Mouse (Mus musculus): ENCODE data around the gene Otulin. TPM values are rescaled to one million over a fixed set of nuclear protein-coding genes. Genes with fewer than 3 reads are reported as not detected.
A peak's percentile ranks its signal among the peaks of the same experiment; 100 is the strongest.

Otulin gene
- polyA plus RNA-seq, 1 experiment = 29.0 TPM

- no peaks in the 10 kb centered on the region for H3K27me3 ChIP-seq (replicated peaks; ENCODE audit: control insufficient read depth, insufficient read depth, low read length)
Measured at GRCm38 (mm10) chr15:27564106-27565100, 66.1 kb downstream of the Otulin start.

GRCm38 (mm10) chr15:27560315-27560714 lies 70.2 kb downstream of the Otulin start:
- Histone ChIP-seq H3K27me3 (replicated peaks; ENCODE audit: control insufficient read depth, insufficient read depth, low read length) (no peaks in the 10 kb centered on the region), H3K4me1 (ENCODE audit: control insufficient read depth, insufficient read depth, low read length) (no peaks in the 10 kb centered on the region), H3K36me3 (ENCODE audit: control insufficient read depth, insufficient read depth, low read length) (no peaks in the 10 kb centered on the region), H3K4me3 (ENCODE audit: insufficient read depth, low read depth, low read length) (no peak overlapping the region), H3K27ac (ENCODE audit: insufficient read depth, low read depth, low read length) (no peak overlapping the region)
- WGBS = 62% methylated on average over 11 of the region's 11 CpGs
- no peak for TF ChIP-seq POLR2A (IDR thresholded peaks at IDR 0.05; ENCODE audit: low read depth, low read length)
- no peak for TF ChIP-seq CTCF (conservative IDR thresholded peaks at IDR 0.05; ENCODE audit: insufficient read depth, insufficient read length, low read depth, low read length)
- DNase-seq = peak; percentile 31

More at GRCm38 (mm10) chr15:27564106-27565100, 66.1 kb downstream of the Otulin start:
- WGBS = 90% methylated on average over 14 of the region's 14 CpGs
- no peak for DNase-seq
- H3K4me1 ChIP-seq (ENCODE audit: control insufficient read depth, insufficient read depth, low read length) = no peaks in the 10 kb centered on the region
- H3K4me3 ChIP-seq (ENCODE audit: insufficient read depth, low read depth, low read length) = no peak overlapping the region
- no peaks in the 10 kb centered on the region for H3K36me3 ChIP-seq (ENCODE audit: control insufficient read depth, insufficient read depth, low read length)
- H3K27ac ChIP-seq (ENCODE audit: insufficient read depth, low read depth, low read length) = no peak overlapping the region
- TF ChIP-seq POLR2A (IDR thresholded peaks at IDR 0.05; ENCODE audit: low read depth, low read length) (no peak), CTCF (conservative IDR thresholded peaks at IDR 0.05; ENCODE audit: insufficient read depth, insufficient read length, low read depth, low read length) (no peak)

DNA sequence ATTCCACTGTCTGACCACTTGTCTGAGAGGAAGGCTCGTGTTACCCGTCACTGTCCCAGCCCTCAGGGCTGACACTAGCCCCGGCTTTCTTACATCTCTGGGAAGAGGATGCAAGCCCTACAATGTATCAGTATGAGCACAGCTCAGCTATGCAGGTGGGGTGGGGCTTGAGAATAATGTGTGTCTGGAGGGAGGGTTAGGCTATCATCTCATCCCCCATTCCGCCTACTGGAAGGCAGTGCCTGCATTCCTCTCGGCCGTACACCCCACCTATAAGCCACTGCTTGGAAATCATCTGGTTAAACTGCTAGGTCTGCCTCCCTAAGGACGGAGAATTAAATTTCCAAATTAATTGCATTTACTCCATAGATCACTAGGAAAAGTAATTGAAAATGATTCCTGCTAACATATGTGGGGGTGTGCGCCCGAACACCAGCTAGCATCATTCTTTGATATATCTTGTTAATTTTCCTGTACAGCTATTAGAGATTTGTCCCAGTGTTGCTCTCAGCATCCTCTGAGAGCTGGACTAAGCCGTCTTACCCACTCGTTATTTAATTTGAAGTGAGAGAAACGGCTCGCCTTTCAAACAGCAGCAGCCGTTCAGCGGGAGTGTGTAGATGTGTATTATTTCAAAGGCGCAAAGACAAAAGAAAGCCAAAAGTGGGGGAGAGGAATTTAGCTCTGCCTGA lies 71.9 kb downstream of the Otulin start:
- 58% methylated on average over 16 of the region's 16 CpGs for WGBS
- TF ChIP-seq POLR2A (IDR thresholded peaks at IDR 0.05; ENCODE audit: low read depth, low read length) = no peak
- TF ChIP-seq CTCF (conservative IDR thresholded peaks at IDR 0.05; ENCODE audit: insufficient read depth, insufficient read length, low read depth, low read length) = no peak
- no peak overlapping the region for H3K27ac ChIP-seq (ENCODE audit: insufficient read depth, low read depth, low read length)
- no peak overlapping the region for H3K4me3 ChIP-seq (ENCODE audit: insufficient read depth, low read depth, low read length)
- no peaks in the 10 kb centered on the region for H3K36me3 ChIP-seq (ENCODE audit: control insufficient read depth, insufficient read depth, low read length)
- H3K27me3 ChIP-seq (replicated peaks; ENCODE audit: control insufficient read depth, insufficient read depth, low read length) = no peaks in the 10 kb centered on the region
- no peaks in the 10 kb centered on the region for H3K4me1 ChIP-seq (ENCODE audit: control insufficient read depth, insufficient read depth, low read length)
- DNase-seq = no peak

DNA sequence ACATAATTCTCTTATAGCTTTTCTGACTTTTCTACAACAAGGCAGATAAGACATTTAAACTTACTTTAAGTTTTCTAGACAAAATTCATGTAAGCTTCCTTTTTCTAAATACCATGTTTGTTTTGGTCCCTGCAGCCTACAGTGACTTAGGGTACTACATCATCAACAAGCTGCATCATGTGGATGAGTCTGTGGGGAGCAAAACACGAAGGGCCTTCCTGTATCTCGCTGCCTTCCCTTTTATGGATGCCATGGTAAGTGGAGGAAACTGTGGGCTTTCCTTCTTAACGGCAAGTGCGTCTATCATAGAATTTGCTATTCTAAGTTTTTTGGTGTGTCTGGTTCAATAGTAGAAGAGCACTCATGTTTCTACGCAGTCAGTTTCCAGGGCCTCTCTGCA lies 76.9 kb downstream of the Otulin start:
- no peaks in the 10 kb centered on the region for H3K27me3 ChIP-seq (replicated peaks; ENCODE audit: control insufficient read depth, insufficient read depth, low read length)
- DNase-seq = no peak
- no peaks in the 10 kb centered on the region for H3K4me1 ChIP-seq (ENCODE audit: control insufficient read depth, insufficient read depth, low read length)
- WGBS = 83% methylated on average over 5 of the region's 5 CpGs
- H3K36me3 ChIP-seq (ENCODE audit: control insufficient read depth, insufficient read depth, low read length) = no peaks in the 10 kb centered on the region
- H3K27ac ChIP-seq (ENCODE audit: insufficient read depth, low read depth, low read length) = no peak overlapping the region
- TF ChIP-seq CTCF (conservative IDR thresholded peaks at IDR 0.05; ENCODE audit: insufficient read depth, insufficient read length, low read depth, low read length) (no peak), POLR2A (IDR thresholded peaks at IDR 0.05; ENCODE audit: low read depth, low read length) (no peak)
- no peak overlapping the region for H3K4me3 ChIP-seq (ENCODE audit: insufficient read depth, low read depth, low read length)

- Histone ChIP-seq H3K36me3 (ENCODE audit: control insufficient read depth, insufficient read depth, low read length) (no peaks in the 10 kb centered on the region), H3K27ac (ENCODE audit: insufficient read depth, low read depth, low read length) (no peak overlapping the region), H3K4me3 (ENCODE audit: insufficient read depth, low read depth, low read length) (no peak overlapping the region), H3K4me1 (ENCODE audit: control insufficient read depth, insufficient read depth, low read length) (no peaks in the 10 kb centered on the region), H3K27me3 (replicated peaks; ENCODE audit: control insufficient read depth, insufficient read depth, low read length) (no peaks in the 10 kb centered on the region)
- WGBS = 84% methylated on average over 10 of the region's 10 CpGs
- TF ChIP-seq CTCF (conservative IDR thresholded peaks at IDR 0.05; ENCODE audit: insufficient read depth, insufficient read length, low read depth, low read length) (no peak), POLR2A (IDR thresholded peaks at IDR 0.05; ENCODE audit: low read depth, low read length) (no peak)
- no peak for DNase-seq
Measured at GRCm38 (mm10) chr15:27552129-27552700, 78.3 kb downstream of the Otulin start.

DNA sequence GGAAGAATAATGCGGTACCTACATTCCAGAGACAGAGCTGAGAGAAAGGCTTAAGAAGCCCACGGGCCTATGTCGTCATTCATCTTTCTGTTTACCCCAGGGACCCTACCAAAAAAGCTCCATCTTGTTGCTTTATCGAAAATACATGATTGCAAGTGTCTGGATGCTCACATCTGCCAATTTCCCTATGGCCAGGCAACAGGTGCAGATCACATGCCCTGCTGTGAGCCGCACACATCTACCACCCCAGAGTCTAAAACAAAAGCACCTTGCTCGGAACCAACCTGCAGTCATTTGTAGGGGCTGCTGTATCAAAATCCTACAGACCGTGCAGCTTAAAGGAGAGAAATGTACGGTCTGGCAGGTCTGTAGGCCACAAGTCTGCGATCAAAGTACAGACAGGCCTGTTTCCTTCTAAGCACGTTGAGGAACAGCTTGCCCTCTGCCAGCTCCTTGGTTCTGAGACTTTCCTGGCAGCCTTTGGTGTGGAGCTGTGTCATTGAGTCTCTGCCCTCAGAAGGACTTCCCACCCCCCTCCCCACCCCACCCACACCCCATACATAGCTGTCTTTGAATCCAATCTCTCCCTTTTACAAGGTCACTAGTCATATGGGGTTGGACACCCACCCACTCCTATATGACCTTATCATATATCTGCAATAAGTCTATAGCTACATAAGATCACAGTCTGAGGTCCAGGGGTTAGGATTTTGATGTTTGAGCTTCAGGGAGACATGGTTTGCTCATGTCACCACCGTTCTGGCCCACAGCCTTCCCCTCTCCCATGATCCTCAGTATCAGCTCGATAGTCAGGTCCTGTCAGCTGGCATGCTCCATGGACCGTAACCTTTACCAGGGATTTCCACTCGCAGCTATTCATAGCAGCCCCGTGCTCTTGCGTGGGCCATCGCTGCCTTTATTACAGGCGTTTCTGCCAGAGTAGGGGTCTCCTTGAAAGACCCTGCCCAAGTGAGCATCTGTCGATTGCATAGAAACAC lies 79.1 kb downstream of the Otulin start:
- H3K4me3 ChIP-seq (ENCODE audit: insufficient read depth, low read depth, low read length) = no peak overlapping the region
- TF ChIP-seq POLR2A (IDR thresholded peaks at IDR 0.05; ENCODE audit: low read depth, low read length) (no peak), CTCF (conservative IDR thresholded peaks at IDR 0.05; ENCODE audit: insufficient read depth, insufficient read length, low read depth, low read length) (no peak)
- no peaks in the 10 kb centered on the region for H3K27me3 ChIP-seq (replicated peaks; ENCODE audit: control insufficient read depth, insufficient read depth, low read length)
- DNase-seq = no peak
- no peaks in the 10 kb centered on the region for H3K36me3 ChIP-seq (ENCODE audit: control insufficient read depth, insufficient read depth, low read length)
- WGBS = 76% methylated on average over 19 of the region's 19 CpGs
- H3K4me1 ChIP-seq (ENCODE audit: control insufficient read depth, insufficient read depth, low read length) = no peaks in the 10 kb centered on the region
- H3K27ac ChIP-seq (ENCODE audit: insufficient read depth, low read depth, low read length) = no peak overlapping the region

Data from kidney, adult 2 months (tissue).